Mouse (Mus musculus) gastrocnemius, postnatal 36 days (tissue): Measurements from ENCODE around the gene Otulin. TPM values are rescaled to one million over a fixed set of nuclear protein-coding genes. Genes with fewer than 3 reads are reported as not detected.

Experiments used
- DNase-seq, 2 experiments: peaks; one replicate each; pipeline ENCODE4 v3.0.0; 2022
- intact Hi-C: fragments of 180-260 bp; cut with DNase I; formaldehyde crosslinking; loops from one replicate; pipeline ENCODE4 v1.15.1; 2025
- long read RNA-seq, 2 experiments: library from polyadenylated mRNA; stranded (forward); transcript quantifications; one replicate each; pipeline ENCODE4 v2.0.0; 2021
- total RNA-seq, 2 experiments: library from RNA; stranded (reverse); gene quantifications; 2 replicates each; pipeline ENCODE4 v1.2.3; 2021

The Otulin gene
- total RNA-seq = 10 to 100 TPM; 17.7 to 20.7 TPM
- long read RNA-seq, experiment 1, transcript Otulin-201 (7 exons, 1,491 nt) = major isoform, 15 of 29 reads
- long read RNA-seq, experiment 1, partial matches to known transcripts = 6 of 29 reads
- long read RNA-seq, experiment 1, other reads (novel, unspliced or antisense) = 8 of 29 reads
- long read RNA-seq, experiment 2, transcript Otulin-201 (7 exons, 1,491 nt) = major isoform, 34 of 53 reads
- long read RNA-seq, experiment 2, partial matches to known transcripts = 3 of 53 reads
- long read RNA-seq, experiment 2, other reads (novel, unspliced or antisense) = 15 of 53 reads

DNA sequence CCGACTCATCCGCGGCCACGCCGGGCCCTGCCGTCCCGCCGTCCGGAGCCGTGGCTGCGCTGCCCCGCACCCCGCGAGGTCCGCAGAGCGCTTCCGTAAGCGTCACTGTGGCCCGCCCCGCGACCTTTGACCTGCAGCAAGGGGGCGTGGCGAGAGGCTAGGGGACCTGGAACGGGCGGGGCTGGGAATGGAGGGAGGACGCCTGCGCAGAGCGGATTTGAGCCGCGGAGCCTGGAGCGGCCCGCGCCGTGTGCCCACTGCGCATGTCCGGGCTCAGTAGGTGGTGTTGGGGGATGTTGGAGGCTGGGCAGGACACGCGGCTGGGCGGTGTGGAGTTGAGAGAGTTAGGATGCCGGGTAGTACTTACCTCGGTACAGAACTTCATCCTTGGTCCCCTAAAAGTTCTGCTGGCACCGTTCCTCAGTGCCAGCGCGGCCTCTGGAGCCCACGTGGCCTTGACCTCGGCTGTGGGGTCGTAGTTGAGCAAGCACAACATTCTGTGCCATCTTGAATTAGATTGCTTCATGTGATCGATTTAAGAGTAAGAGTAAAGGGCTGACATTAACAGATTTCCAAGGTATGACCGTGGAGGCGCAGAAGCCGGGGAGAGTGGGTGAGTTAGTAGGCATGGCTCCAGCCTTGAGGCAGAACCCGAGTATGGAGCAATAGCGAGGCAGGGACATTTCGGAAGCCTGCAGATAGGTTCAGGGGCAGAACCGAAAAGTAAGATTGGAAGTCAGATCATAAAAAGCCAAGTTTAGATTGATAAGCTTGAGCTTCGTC lies at the start of gene Otulin:
TSS of gene Otulin (minus strand) at position 93 of the 783 bp plus-strand sequence.
- intact Hi-C loops = no loop called here
- peak; percentile 98 to 99 for DNase-seq

DNA sequence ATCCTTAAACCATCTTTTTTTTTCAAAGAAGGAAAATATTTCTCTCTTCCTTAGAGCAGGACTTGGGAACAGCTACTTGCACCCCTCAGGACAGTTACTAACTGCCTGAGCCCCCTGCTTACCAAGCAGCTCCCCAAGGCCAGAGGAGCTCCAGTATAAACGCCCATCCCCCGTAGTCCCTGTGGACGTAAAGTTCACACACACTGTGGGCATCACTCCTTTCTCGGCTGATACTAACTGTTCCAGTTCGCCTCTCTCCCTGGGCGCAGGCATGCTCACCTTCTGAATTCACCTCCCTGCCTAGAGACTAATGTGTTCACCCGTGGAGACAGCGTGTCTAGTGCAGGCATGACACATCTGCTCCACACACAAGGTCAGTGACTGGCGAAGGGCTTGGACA lies 48.0 kb upstream of the Otulin start:
- intact Hi-C loops = loop anchor here (2.0 kb wide), 1 partner anchor 342 kb away; no protein-coding TSS in a partner anchor
- DNase-seq = no peak

DNA sequence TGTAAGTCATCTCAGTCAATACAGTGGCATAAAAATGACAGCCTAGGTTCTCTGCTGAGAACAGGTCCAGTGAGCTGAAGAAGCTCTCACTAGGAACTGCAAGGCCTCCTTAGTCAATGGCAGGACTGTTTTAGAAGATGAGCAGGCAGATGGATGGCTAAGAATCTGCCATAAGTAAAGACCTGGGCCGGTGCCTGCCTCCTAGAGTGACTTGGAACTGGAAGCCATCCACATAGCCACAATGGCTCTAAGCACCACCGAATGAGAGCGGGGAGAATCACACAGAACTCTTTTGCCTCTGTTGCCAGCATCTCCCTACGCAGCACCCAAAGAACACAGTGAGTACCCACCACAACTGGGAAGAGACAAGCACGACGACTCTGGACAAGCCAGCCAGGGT lies 47.3 kb upstream of the Otulin start:
- DNase-seq = no peak
- intact Hi-C loops = loop anchor here (2.0 kb wide), 1 partner anchor 343 kb away; no protein-coding TSS in a partner anchor

DNA sequence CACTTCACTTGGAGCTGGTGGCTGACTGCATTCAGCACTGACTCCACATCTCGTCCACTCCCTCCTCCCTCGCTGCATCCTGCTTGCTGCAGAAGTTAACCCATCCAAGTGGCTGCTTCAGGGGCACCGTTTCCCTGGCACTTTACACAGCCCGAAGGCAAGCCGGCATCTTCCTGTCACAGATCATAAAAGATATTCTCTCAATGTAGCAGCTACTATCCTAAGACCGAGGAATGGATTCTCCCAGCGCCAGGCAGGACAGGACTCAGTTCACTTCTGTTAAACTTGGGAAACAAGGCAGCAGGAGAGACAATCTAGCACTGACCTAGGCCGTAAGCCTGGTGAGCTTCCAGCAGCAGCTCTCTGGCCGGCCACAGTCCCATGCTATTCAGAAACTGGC lies 45.7 kb upstream of the Otulin start:
- intact Hi-C loops = no loop called here
- no peak for DNase-seq

DNA sequence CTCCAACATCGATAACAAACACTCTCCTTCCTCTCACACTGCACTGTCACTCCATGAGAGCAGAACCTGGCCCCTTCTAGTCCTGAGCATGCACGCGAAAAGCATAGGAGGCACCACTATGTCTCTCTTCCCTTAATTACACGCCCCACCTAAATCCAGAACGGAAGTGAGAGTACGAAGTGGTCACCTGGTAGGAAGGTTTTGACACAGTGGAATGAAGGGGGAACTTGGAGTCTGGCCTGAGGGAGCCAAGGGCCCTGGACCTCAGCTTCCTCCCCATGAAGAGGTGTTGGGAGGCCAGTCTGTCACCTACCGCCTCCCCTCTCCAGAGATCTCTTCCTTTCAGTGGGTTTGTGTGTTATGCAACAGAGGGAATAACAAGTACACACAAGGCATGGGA lies 44.6 kb upstream of the Otulin start:
- intact Hi-C loops = no loop called here
- DNase-seq = no peak

DNA sequence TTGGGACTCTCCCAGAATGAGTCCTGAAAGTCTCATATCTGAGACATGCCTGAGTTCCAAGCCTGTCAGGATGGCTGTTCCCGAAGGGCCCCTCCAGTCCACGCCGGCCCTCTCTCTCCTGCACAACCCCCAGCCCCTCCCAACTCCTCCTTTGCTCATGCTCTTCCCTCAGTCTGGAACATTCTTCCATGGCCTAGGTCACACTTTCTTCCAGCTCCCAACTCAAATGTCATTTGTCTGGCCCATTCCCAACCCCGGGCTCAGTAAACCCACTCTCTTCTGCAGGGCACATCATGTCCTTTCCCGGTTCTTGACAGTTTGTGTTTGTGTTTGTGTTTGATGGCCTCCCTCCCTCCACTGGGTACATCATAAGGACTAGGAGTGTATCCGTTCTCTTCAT lies 43.5 kb upstream of the Otulin start:
- DNase-seq = no peak
- intact Hi-C loops = no loop called here

DNA sequence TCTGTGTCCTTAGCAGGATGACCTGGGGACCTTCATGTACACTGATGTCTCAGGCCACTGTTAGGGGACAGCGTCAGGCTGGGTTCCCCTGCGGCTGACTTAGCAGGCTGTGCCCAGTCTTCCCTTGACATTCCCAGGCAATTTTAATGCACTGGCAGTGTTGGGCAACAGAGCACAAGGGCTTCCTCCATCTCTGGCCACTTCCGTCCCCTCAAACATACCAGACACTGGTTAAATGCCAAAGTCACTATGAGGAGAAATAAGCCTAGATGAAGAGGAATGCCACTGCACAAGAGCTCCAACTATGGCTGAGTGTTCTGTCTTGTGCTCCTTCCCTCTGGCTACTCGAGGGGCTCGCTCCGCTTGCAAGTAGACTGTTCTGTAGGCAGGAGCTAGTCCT lies 42.7 kb upstream of the Otulin start:
- intact Hi-C loops = no loop called here
- DNase-seq = no peak

DNA sequence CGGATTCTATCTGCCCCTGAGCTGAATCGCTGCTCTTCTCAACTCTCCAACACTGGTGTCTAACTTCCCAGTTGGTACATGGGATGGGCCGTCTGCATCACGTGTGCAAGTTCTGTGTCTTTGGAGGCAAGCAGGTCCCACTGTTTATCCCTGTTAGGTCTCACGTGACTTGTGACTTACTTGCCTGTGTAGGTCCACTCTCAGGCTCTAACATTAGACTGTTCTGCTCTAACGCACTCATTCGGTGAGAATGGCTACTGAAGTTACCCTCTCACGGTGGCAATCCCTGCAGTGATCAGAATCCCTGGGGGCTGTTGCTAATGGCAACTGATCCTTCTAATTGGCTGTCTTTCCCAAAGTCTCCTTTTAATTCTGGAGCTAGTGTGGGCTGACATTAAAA lies 41.8 kb upstream of the Otulin start:
- DNase-seq = no peak
- intact Hi-C loops = no loop called here

DNA sequence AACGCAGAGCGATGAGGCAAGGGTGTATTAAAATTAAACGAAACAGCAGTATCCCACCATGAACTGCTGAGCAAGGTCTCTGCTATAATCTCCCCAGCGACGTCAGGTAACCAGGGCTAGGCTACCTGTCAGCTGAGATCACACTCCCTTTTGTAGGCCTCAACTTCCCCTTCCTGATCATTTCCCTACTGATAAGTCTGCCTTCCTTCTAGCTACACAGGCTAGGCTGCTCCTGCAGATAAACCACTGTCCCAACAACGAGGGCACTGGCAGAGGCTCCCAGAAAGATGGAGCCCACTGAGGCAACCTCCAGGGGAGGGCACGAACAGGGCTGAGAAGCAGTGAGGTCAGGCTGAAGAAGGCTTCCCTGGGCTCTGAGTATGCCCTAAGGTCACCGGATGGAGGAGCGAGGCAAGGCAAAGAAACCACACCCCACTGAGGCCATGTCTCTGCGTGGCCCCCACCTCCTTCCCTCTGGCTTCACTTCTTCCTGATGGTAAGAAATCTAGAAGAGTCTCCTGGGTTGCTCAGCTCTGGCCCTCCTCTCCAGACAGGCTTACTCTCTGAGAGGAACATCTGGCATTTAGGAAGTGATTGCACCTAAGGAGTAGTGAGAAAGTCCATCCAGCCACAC lies 41.2 kb upstream of the Otulin start:
- no peak for DNase-seq
- intact Hi-C loops = no loop called here

DNA sequence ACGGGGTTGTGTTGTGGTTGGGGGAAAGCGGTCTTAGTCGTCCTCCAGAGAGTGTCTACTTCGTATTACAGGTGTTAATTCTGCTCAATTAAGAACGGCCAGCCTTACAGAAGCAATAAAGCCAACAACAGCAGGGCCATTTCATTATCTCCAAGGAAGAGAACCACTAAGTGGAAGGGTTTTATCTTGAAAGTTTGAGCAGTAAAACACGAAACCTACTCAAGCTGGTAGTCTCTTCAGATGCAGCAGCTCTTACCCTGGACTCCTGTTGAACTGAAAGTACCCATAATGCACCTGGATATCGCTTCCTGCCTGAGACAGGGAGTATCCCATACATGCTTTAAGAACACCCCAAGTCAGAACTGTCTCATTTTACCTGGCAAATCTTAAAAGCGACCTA lies 40.2 kb upstream of the Otulin start:
- intact Hi-C loops = no loop called here
- DNase-seq = no peak

DNA sequence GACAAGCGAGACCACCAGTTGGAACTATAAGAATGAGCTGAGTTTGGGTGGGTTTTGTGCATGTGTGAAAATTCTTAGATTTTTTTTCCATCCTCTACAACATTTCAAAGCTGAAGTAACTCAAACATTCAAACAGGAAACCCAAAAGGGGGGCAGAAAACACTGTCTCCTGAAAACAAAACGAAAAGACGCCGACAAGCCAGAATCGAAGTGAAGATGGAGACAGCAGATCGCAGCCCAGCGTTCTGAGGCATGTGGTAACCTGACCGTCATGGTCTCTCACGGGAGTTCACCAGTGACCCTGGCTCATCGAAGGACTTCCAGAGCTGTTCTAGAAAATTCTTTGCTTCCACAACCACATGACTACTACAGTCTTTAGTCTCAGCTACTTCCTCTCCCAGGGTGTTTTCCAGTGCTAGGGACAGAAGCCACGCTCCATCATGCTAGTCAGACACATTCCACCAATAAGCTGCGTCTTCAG lies 39.5 kb upstream of the Otulin start:
- DNase-seq = no peak
- intact Hi-C loops = loop anchor here (5.0 to 10.0 kb wide), 2 partner anchors 47 to 185 kb away; no protein-coding TSS in a partner anchor

DNA sequence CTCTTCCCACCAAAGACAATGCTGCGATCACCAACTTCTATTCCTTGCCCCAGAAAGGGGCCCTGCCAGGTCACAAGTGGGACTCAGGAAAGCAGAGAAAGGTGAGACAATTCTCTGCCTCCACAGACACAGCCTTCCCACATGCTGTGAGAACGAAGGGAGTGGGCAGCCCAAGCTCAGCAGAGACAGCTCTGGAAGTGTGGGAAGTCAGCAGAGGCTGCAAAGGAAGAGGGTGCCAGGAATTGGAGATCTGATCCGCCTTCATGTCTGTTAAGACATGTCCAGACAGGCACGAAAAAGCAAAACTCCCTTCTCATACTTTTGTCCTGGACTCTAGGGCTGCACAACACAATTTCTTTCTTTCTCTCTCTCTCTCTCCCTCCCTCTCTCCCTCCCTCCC lies 38.8 kb upstream of the Otulin start:
- intact Hi-C loops = loop anchor here (5.0 to 10.0 kb wide), 2 partner anchors 48 to 186 kb away; no protein-coding TSS in a partner anchor
- no peak for DNase-seq

DNA sequence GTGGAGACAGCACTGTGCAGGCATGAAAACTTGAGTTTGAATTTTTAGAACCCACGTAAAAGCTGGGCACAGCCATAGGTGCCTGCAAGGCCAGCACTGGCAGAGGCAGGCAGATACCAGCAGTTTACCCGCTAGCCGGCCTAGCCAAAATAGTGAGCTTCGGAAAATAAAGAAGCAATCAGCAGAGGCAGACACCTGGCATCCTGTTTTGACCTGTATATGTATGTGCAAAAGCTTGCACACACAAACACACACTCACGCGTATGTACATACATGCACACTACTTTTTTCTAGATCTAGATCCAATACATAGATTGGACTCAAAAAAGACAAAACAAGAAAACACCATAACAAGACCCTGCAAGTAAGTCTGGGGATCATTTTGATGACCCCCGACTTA lies 38.1 kb upstream of the Otulin start:
- DNase-seq = no peak
- intact Hi-C loops = loop anchor here (5.0 to 10.0 kb wide), 2 partner anchors 49 to 186 kb away; no protein-coding TSS in a partner anchor

DNA sequence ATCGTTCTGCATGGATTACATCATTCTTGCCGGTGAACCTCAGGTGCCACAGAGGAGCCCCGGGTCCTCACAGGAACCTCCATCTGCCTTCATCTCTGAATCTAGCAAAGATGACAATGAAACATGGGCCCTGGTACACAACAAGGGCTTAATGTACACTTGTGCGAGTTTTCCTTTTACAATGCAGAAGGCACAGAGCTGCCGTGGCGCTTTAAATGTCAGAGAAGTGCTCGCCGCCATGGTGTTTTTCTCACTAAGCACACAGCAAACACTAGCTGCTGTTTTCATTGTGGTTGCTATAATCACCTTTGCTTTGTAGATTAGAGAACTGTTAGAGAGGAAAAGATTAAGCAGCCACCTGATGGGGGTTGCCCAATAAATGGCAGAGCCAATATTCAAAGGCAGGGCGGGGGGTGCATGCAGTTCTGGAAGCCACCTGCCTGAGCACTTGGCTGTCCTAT lies 37.5 kb upstream of the Otulin start:
- DNase-seq = no peak
- intact Hi-C loops = loop anchor here (5.0 to 10.0 kb wide), 2 partner anchors 49 to 187 kb away; no protein-coding TSS in a partner anchor

DNA sequence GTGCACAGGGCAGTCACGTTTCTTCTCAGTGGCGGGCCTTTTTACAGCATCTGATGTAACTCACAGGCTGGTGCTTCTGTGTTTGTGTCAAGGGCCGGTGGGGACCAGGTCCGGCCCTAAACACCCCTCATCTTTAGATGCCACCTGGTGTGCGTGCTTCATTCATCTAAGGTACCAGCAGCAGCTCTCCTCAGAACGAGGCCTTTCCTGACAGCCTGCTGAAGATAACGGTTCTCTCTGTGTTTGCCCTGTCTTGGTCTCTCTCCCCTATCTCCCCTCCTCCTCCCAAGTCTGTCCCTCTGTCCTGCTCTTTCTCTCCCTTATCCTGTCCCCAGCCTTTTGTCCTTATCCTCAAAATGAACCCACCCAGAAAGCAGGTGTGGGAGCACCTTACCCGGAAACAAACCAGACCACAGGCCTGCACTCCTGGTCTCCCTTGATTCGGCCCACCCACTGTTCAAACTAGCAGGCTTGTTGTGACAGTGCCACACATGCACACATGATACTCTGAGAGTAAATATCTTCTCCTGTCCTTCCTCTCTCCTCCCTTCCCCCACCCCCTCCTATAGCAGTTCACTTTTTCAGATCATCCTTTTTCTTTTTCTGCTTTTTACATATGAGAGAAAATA lies 36.5 kb upstream of the Otulin start:
- intact Hi-C loops = loop anchor here (5.0 to 10.0 kb wide), 2 partner anchors 50 to 188 kb away; no protein-coding TSS in a partner anchor
- DNase-seq = no peak

DNA sequence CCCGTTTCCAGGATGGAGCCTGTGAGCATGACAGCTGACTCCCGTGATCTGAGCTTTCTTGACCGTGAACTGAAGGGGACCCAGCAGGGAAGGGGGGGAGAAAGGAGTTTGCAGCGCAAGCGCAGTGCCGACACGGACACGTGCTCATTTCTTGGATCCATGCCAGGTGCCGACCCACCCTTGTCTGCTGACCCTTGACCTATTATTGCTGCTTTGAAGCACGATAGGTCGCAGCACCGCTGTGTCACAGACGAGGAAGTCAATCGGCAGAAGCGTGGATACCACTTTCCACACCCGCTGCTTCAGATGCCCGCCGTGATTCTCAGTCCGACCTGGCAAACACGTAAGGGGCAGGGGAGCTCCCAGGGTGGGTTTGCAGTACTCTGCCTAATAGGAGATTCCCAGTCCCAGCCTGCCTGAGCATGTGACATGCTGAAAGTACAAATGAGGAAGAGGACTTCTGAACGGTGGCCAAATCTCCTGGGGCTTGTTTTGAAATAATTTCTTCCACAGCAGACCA lies 35.0 kb upstream of the Otulin start:
- intact Hi-C loops = loop anchor here (5.0 to 10.0 kb wide), 2 partner anchors 52 to 189 kb away; no protein-coding TSS in a partner anchor
- peak; percentile 35 to 46 for DNase-seq

DNA sequence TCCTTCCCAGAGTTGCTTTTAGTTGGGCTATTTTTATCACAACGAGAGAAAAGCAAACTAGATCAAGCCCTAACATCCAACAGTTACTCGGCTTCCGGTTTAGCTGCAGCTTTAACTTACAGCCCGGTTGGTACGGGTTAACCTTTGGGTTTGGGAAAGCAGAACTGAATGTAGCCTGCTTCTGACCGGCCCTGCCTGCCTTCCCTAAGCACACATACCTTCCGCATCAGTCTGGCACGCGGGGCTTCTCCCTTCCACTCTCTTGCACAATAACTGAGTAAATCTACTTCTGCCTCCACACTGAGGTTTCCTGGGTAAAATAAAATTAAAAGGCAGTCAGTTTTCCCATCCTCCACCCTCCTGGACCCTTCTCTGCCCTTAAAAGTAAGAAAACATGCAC lies 33.6 kb upstream of the Otulin start:
- DNase-seq = no peak
- intact Hi-C loops = loop anchor here (10.0 kb wide), 1 partner anchor 191 kb away; no protein-coding TSS in a partner anchor

DNA sequence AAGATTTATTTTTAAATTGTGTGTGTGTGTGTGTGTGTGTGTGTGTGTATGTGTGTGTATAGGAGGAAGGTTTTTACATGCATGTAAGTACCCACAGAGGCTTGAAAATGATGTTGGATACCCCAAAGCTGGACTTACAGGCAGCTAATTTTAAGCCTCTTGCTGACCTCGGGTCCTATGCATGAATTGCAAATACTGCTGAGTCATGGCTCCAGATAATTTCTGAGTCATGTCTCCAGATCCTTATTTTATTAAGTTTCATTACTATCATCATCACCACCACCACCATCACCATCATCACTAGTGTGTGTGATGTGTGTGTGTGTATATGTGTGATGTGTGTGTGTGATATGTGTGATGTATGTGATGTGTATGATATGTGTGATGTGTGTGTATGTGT lies 32.2 kb upstream of the Otulin start:
- intact Hi-C loops = loop anchor here (10.0 kb wide), 1 partner anchor 192 kb away; no protein-coding TSS in a partner anchor

DNA sequence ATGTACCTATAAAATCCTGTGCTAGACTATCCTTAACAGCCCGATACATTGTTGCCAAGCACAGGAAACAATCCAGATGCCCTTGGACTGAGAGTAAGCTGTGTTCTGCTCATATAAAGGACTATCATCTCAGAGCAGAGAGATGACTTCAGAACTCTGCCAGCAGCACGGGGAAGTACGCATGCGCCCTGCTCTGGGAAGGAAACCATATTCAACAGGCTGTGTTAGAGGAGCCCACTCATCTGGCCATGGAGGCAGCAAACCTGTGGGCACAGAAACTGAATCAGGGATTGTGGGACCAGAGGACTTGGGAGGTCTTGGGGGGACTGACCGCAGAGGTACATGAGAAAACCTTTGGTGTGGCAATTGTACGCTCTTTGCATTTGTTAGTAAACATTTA lies 31.2 kb upstream of the Otulin start:
- no peak for DNase-seq
- intact Hi-C loops = loop anchor here (10.0 kb wide), 1 partner anchor 193 kb away; no protein-coding TSS in a partner anchor

More for the DNA sequence above, 32.2 kb upstream of the Otulin start:
- no peak for DNase-seq
